Mouse (Mus musculus) midbrain, embryonic 12.5 days (tissue): ENCODE measurements around the gene Klhl21. TPM values are rescaled to one million over a fixed set of nuclear protein-coding genes. Genes with fewer than 3 reads are reported as not detected.

ENCODE experiments used
- ATAC-seq: fragments of 200-750 bp; cut with Nextera tagmentation; 2 replicates; pipeline ENCODE4 v1.8.0; 2017; ENCODE audit warnings: low read depth, moderate TSS enrichment, moderate library complexity; ENCODE audit not compliant: low FRiP score
- H3K27ac ChIP-seq: fragments of 300-500 bp; sonication (generic); replicated peaks from 2 replicates; pipeline ENCODE4 v1.5.1; 2016; ENCODE audit warnings: mild to moderate bottlenecking
- H3K27me3 ChIP-seq: fragments of 300-500 bp; sonication (generic); 2 replicates; pipeline ENCODE4 v1.6.1; 2016; ENCODE audit warnings: mild to moderate bottlenecking
- H3K36me3 ChIP-seq: fragments of 300-500 bp; sonication (generic); 2 replicates; pipeline ENCODE4 v1.6.1; 2016
- H3K4me1 ChIP-seq: fragments of 300-500 bp; sonication (generic); 2 replicates; pipeline ENCODE4 v1.6.1; 2016
- H3K4me2 ChIP-seq: fragments of 300-500 bp; sonication (generic); replicated peaks from 2 replicates; pipeline ENCODE4 v1.6.1; 2016; ENCODE audit warnings: mild to moderate bottlenecking, moderate library complexity
- H3K4me3 ChIP-seq: fragments of 300-500 bp; sonication (generic); 2 replicates; pipeline ENCODE4 v1.5.1; 2016; ENCODE audit warnings: mild to moderate bottlenecking
- H3K9ac ChIP-seq: fragments of 300-500 bp; sonication (generic); replicated peaks from 2 replicates; pipeline ENCODE4 v1.6.1; 2016; ENCODE audit warnings: mild to moderate bottlenecking, moderate library complexity
- H3K9me3 ChIP-seq: fragments of 300-500 bp; sonication (generic); 2 replicates; pipeline ENCODE4 v1.6.1; 2016; ENCODE audit warnings: mild to moderate bottlenecking
- WGBS: fragments of 180-500 bp; shearing (Covaris S2); methylation state at CpG from one replicate; pipeline ENCODE4 v1.1.7; 2016; 5-methylcytosine and 5-hydroxymethylcytosine counted together
- polyA plus RNA-seq: library from polyadenylated mRNA; unstranded; fragments of >200 nt; fragmentation: Nextera tagmentation; extraction: Ambion mirVana; gene quantifications from 2 replicates; pipeline ENCODE4 v1.2.1, GENCODE M21; 2016

The Klhl21 gene
- polyA plus RNA-seq, 1 experiment from 2014 or later, result 5.4 TPM

GRCm38 (mm10) chr4:152010091-152010706 is 1.6 kb downstream of the Klhl21 start:
- Histone ChIP-seq H3K4me3 (peak overlapping the region; percentile 69), H3K36me3 (peaks cover 6% of the 10 kb centered on the region; the same call in 1 of the 2 replicates), H3K9me3 (no peaks in the 10 kb centered on the region), H3K4me2 (peak overlapping the region; percentile 100), H3K9ac (peak overlapping the region; percentile 61; the same call in 1 of the 2 replicates), H3K27ac (no peak overlapping the region), H3K4me1 (peaks cover 33% of the 10 kb centered on the region), H3K27me3 (peaks cover 52% of the 10 kb centered on the region)
- ATAC-seq, result 0 out of 2 replicates have a peak, but pooled peaks have one; percentile 17
- WGBS, result 4% methylated on average over 10 of the region's 10 CpGs

GRCm38 (mm10) chr4:152010707-152011134 is 2.1 kb downstream of the Klhl21 start:
- H3K4me2 ChIP-seq, result peak overlapping the region; percentile 100
- peaks cover 52% of the 10 kb centered on the region for H3K27me3 ChIP-seq
- H3K4me1 ChIP-seq, result peaks cover 33% of the 10 kb centered on the region
- no peaks in the 10 kb centered on the region for H3K9me3 ChIP-seq
- ATAC-seq, result no peak
- peak overlapping the region; percentile 20; the same call in 1 of the 2 replicates for H3K9ac ChIP-seq
- H3K4me3 ChIP-seq, result peak overlapping the region; percentile 69
- WGBS, result 5% methylated on average over 13 of the region's 13 CpGs
- H3K36me3 ChIP-seq, result peaks cover 9% of the 10 kb centered on the region; the same call in 1 of the 2 replicates
- H3K27ac ChIP-seq, result no peak overlapping the region

- 74% methylated on average over 8 of the region's 8 CpGs for WGBS
- H3K4me2 ChIP-seq, result peak overlapping the region; percentile 100
- H3K27me3 ChIP-seq, result peaks cover 52% of the 10 kb centered on the region
- H3K9ac ChIP-seq, result 0 out of 2 replicates have a peak overlapping the region, but pooled peaks have one; percentile 20
- no peak overlapping the region for H3K27ac ChIP-seq
- peaks cover 33% of the 10 kb centered on the region for H3K4me1 ChIP-seq
- ATAC-seq, result no peak
- H3K9me3 ChIP-seq, result no peaks in the 10 kb centered on the region
- peak overlapping the region; percentile 69; the same call in 1 of the 2 replicates for H3K4me3 ChIP-seq
- H3K36me3 ChIP-seq, result peaks cover 9% of the 10 kb centered on the region; the same call in 1 of the 2 replicates
Measured at GRCm38 (mm10) chr4:152011171-152011760, 2.7 kb downstream of the Klhl21 start.

- Histone ChIP-seq H3K9me3 (no peaks in the 10 kb centered on the region), H3K4me2 (no peak overlapping the region), H3K4me1 (peaks cover 33% of the 10 kb centered on the region), H3K36me3 (peaks cover 9% of the 10 kb centered on the region; the same call in 1 of the 2 replicates), H3K9ac (no peak overlapping the region), H3K27ac (no peak overlapping the region), H3K27me3 (peaks cover 43% of the 10 kb centered on the region), H3K4me3 (no peak overlapping the region)
- no peak for ATAC-seq
- WGBS, result 93% methylated on average over 16 of the region's 16 CpGs
Measured at GRCm38 (mm10) chr4:152012109-152012508, 3.5 kb downstream of the Klhl21 start.

- H3K36me3 ChIP-seq, result peaks cover 10% of the 10 kb centered on the region; the same call in 1 of the 2 replicates
- WGBS, result 88% methylated on average over 12 of the region's 12 CpGs
Measured at GRCm38 (mm10) chr4:152013036-152013813, 4.6 kb downstream of the Klhl21 start.

GRCm38 (mm10) chr4:152019073-152019472 is 10.5 kb downstream of the Klhl21 start:
- H3K27ac ChIP-seq, result no peak overlapping the region
- ATAC-seq, result no peak
- H3K9me3 ChIP-seq, result no peaks in the 10 kb centered on the region
- WGBS, result 85% methylated on average over 6 of the region's 6 CpGs
- no peaks in the 10 kb centered on the region for H3K27me3 ChIP-seq
- no peak overlapping the region for H3K4me2 ChIP-seq
- H3K9ac ChIP-seq, result no peak overlapping the region
- no peak overlapping the region for H3K4me3 ChIP-seq
- no peaks in the 10 kb centered on the region for H3K4me1 ChIP-seq
- H3K36me3 ChIP-seq, result peaks cover 68% of the 10 kb centered on the region

More at GRCm38 (mm10) chr4:152013036-152013813, 4.6 kb downstream of the Klhl21 start:
- Histone ChIP-seq H3K4me2 (no peak overlapping the region), H3K4me3 (no peak overlapping the region), H3K27ac (no peak overlapping the region), H3K4me1 (peaks cover 23% of the 10 kb centered on the region), H3K9ac (no peak overlapping the region), H3K27me3 (peaks cover 32% of the 10 kb centered on the region), H3K9me3 (no peaks in the 10 kb centered on the region)
- no peak for ATAC-seq

- Histone ChIP-seq H3K4me2 (no peak overlapping the region), H3K9ac (no peak overlapping the region), H3K9me3 (no peaks in the 10 kb centered on the region), H3K4me3 (no peak overlapping the region), H3K36me3 (peaks cover 70% of the 10 kb centered on the region), H3K27me3 (no peaks in the 10 kb centered on the region), H3K4me1 (0 out of 2 replicates have a peak, but pooled peaks cover 5% of the 10 kb centered on the region), H3K27ac (no peak overlapping the region)
- 93% methylated on average over 21 of the region's 21 CpGs for WGBS
- ATAC-seq, result no peak
Measured at GRCm38 (mm10) chr4:152020024-152020423, 11.4 kb downstream of the Klhl21 start.

- Histone ChIP-seq H3K9me3 (no peaks in the 10 kb centered on the region), H3K9ac (no peak overlapping the region)
Measured at GRCm38 (mm10) chr4:152021568-152022097, 13.0 kb downstream of the Klhl21 start.

GRCm38 (mm10) chr4:152022506-152022905 is 13.9 kb downstream of the Klhl21 start:
- no peak for ATAC-seq
- no peak overlapping the region for H3K4me3 ChIP-seq
- H3K4me2 ChIP-seq, result no peak overlapping the region
- H3K9me3 ChIP-seq, result no peaks in the 10 kb centered on the region
- no peak overlapping the region for H3K27ac ChIP-seq
- no peaks in the 10 kb centered on the region for H3K27me3 ChIP-seq
- WGBS, result 88% methylated on average over 8 of the region's 8 CpGs
- H3K36me3 ChIP-seq, result peaks cover 68% of the 10 kb centered on the region
- no peak overlapping the region for H3K9ac ChIP-seq
- H3K4me1 ChIP-seq, result peaks cover 25% of the 10 kb centered on the region

More at GRCm38 (mm10) chr4:152021568-152022097, 13.0 kb downstream of the Klhl21 start:
- H3K4me3 ChIP-seq, result no peak overlapping the region
- H3K4me1 ChIP-seq, result peaks cover 20% of the 10 kb centered on the region
- H3K27ac ChIP-seq, result no peak overlapping the region
- 80% methylated on average over 12 of the region's 12 CpGs for WGBS
- H3K4me2 ChIP-seq, result no peak overlapping the region
- peaks cover 68% of the 10 kb centered on the region for H3K36me3 ChIP-seq
- no peaks in the 10 kb centered on the region for H3K27me3 ChIP-seq
- no peak for ATAC-seq

GRCm38 (mm10) chr4:152024525-152024924 is 15.9 kb downstream of the Klhl21 start:
- H3K36me3 ChIP-seq, result peaks cover 55% of the 10 kb centered on the region
- ATAC-seq, result no peak
- H3K27ac ChIP-seq, result no peak overlapping the region
- H3K4me1 ChIP-seq, result peaks cover 37% of the 10 kb centered on the region
- no peak overlapping the region for H3K4me3 ChIP-seq
- WGBS, result 95% methylated on average over 11 of the region's 11 CpGs
- no peaks in the 10 kb centered on the region for H3K27me3 ChIP-seq
- no peaks in the 10 kb centered on the region for H3K9me3 ChIP-seq
- H3K4me2 ChIP-seq, result no peak overlapping the region
- no peak overlapping the region for H3K9ac ChIP-seq

GRCm38 (mm10) chr4:152026751-152027508 is 18.3 kb downstream of the Klhl21 start:
- H3K4me3 ChIP-seq, result peak overlapping the region; percentile 65
- ATAC-seq, result peak; percentile 66
- H3K36me3 ChIP-seq, result peaks cover 31% of the 10 kb centered on the region
- no peaks in the 10 kb centered on the region for H3K9me3 ChIP-seq
- peak overlapping the region; percentile 97 for H3K4me2 ChIP-seq
- H3K9ac ChIP-seq, result peak overlapping the region; percentile 70
- 3% methylated on average over 41 of the region's 41 CpGs for WGBS
- peaks cover 4% of the 10 kb centered on the region for H3K27me3 ChIP-seq
- peaks cover 46% of the 10 kb centered on the region for H3K4me1 ChIP-seq
- peak overlapping the region; percentile 52; the same call in 1 of the 2 replicates for H3K27ac ChIP-seq
